Mouse (Mus musculus) embryonic stem cell, embryonic (primary cell): ENCODE results near the gene Irf1.

Experiments
- CTCF ChIA-PET, 4 experiments: fragments of 300-600 bp in 2 of 4; fragments of 350-600 bp in 2 of 4; sonication (Branson Sonifier 250); formaldehyde crosslinking; loops; one replicate each; lab custom pipeline; 2022; ENCODE audit warnings: inconsistent platforms in 2 of 4; lab: Charles Lee
- POLR2A ChIA-PET, 4 experiments: fragments of 300-600 bp in 2 of 4; fragments of 350-600 bp in 2 of 4; sonication (Branson Sonifier 250); formaldehyde crosslinking; loops; one replicate each; lab custom pipeline; 2022; ENCODE audit warnings: antibody characterized with exemption in 4 of 4, inconsistent platforms in 1 of 4; lab: Charles Lee

Gene Irf1

GRCm38 (mm10) chr11:53803494-53803893, 33.7 kb downstream of the Irf1 start:
- ChIA-PET CTCF (interaction anchor here in 2 of 4 experiments (0.9 to 1.1 kb wide), 2 partner anchors 66 to 68 kb away, joined by 3 to 4 read pairs; no protein-coding TSS in a partner anchor), POLR2A (interaction anchor here in 3 of 4 experiments (0.5 to 5.2 kb wide), 27 partner anchors 8 to 373 kb away, joined by 3 to 44 read pairs (median 5); partner anchors contain the start of genes Irf1 (in 3 of the 3) and Uqcrq (in 1 of the 3))

- ChIA-PET CTCF (interaction anchor here in 3 of 4 experiments (0.5 to 1.1 kb wide), 3 partner anchors 8 to 69 kb away, joined by 3 to 4 read pairs (median 4); no protein-coding TSS in a partner anchor), POLR2A (interaction anchor here (0.9 to 5.2 kb wide), 23 partner anchors 8 to 48 kb away, joined by 3 to 44 read pairs (median 7); partner anchors contain the start of gene Irf1 (in 2 of the 4))
These were observed 34.9 kb downstream of the Irf1 start for GRCm38 (mm10) chr11:53804569-53805344.

- CTCF ChIA-PET = no interaction called here
- POLR2A ChIA-PET = interaction anchor here in 2 of 4 experiments (1.1 to 5.2 kb wide), 2 partner anchors 21 to 43 kb away, joined by 5 to 44 read pairs; no protein-coding TSS in a partner anchor
These were observed 36.0 kb downstream of the Irf1 start for GRCm38 (mm10) chr11:53805786-53806185.

- CTCF ChIA-PET = no interaction called here
- POLR2A ChIA-PET = interaction anchor here in 1 of 4 experiments (0.8 to 1.9 kb wide), 4 partner anchors 9 to 29 kb away, joined by 3 to 5 read pairs (median 4); no protein-coding TSS in a partner anchor
These were observed 39.5 kb downstream of the Irf1 start for GRCm38 (mm10) chr11:53809354-53809753.

- CTCF ChIA-PET = no interaction called here
- POLR2A ChIA-PET = interaction anchor here in 2 of 4 experiments (0.5 to 2.3 kb wide), 9 partner anchors 9 to 367 kb away, joined by 3 to 8 read pairs (median 4); partner anchors contain the start of gene Irf1 (in 1 of the 2)
These were observed 40.3 kb downstream of the Irf1 start for GRCm38 (mm10) chr11:53810156-53810555.

- CTCF ChIA-PET = interaction anchor here in 2 of 4 experiments (0.5 to 1.2 kb wide), 3 partner anchors 9 to 588 kb away, joined by 3 read pairs; no protein-coding TSS in a partner anchor
- POLR2A ChIA-PET = interaction anchor here in 2 of 4 experiments (0.9 to 2.3 kb wide), 6 partner anchors 11 to 67 kb away, joined by 3 to 8 read pairs (median 3); partner anchors contain the start of gene Irf1 (in 1 of the 2)
These were observed 40.9 kb downstream of the Irf1 start for GRCm38 (mm10) chr11:53810749-53811148.

GRCm38 (mm10) chr11:53811312-53811711, 41.5 kb downstream of the Irf1 start:
- POLR2A ChIA-PET = interaction anchor here in 2 of 4 experiments (0.6 to 2.3 kb wide), 6 partner anchors 10 to 67 kb away, joined by 3 to 8 read pairs (median 3); partner anchors contain the start of gene Irf1 (in 1 of the 2)
- CTCF ChIA-PET = interaction anchor here in 2 of 4 experiments (0.5 to 1.2 kb wide), 3 partner anchors 9 to 588 kb away, joined by 3 read pairs; no protein-coding TSS in a partner anchor

GRCm38 (mm10) chr11:53813001-53813868, 43.4 kb downstream of the Irf1 start:
- ChIA-PET POLR2A (interaction anchor here in 1 of 4 experiments (0.6 to 1.5 kb wide), 2 partner anchors 10 to 21 kb away, joined by 3 to 9 read pairs; no protein-coding TSS in a partner anchor), CTCF (interaction anchor here in 2 of 4 experiments (0.6 to 0.7 kb wide), 2 partner anchors 51 to 521 kb away, joined by 3 to 4 read pairs; no protein-coding TSS in a partner anchor)

GRCm38 (mm10) chr11:53814810-53815209, 45.0 kb downstream of the Irf1 start:
- ChIA-PET CTCF (no interaction called here), POLR2A (no interaction called here)

- CTCF ChIA-PET = interaction anchor here in 1 of 4 experiments (0.7 to 1.2 kb wide), 2 partner anchors 80 to 351 kb away, joined by 3 to 4 read pairs; no protein-coding TSS in a partner anchor
These were observed 47.1 kb downstream of the Irf1 start for GRCm38 (mm10) chr11:53816841-53817375.

GRCm38 (mm10) chr11:53818794-53819193, 49.0 kb downstream of the Irf1 start:
- ChIA-PET POLR2A (interaction anchor here in 2 of 4 experiments (0.6 to 2.4 kb wide), 5 partner anchors 10 to 50 kb away, joined by 3 to 6 read pairs (median 4); no protein-coding TSS in a partner anchor), CTCF (interaction anchor here in 3 of 4 experiments (0.6 to 1.2 kb wide), 3 partner anchors 81 to 1267 kb away, joined by 3 to 10 read pairs (median 7); no protein-coding TSS in a partner anchor)

More at GRCm38 (mm10) chr11:53816841-53817375, 47.1 kb downstream of the Irf1 start:
- POLR2A ChIA-PET = interaction anchor here in 1 of 4 experiments (0.7 to 2.0 kb wide), 4 partner anchors 14 to 110 kb away, joined by 3 to 5 read pairs (median 4); partner anchors contain the start of gene Rad50

- ChIA-PET CTCF (interaction anchor here (0.6 to 1.2 kb wide), 5 partner anchors 8 to 1267 kb away, joined by 3 to 10 read pairs (median 4); no protein-coding TSS in a partner anchor), POLR2A (interaction anchor here in 2 of 4 experiments (0.6 to 2.4 kb wide), 6 partner anchors 10 to 64 kb away, joined by 3 to 6 read pairs (median 4); no protein-coding TSS in a partner anchor)
These were observed 49.7 kb downstream of the Irf1 start for GRCm38 (mm10) chr11:53819511-53819910.

GRCm38 (mm10) chr11:53820516-53821170, 50.8 kb downstream of the Irf1 start:
- CTCF ChIA-PET = interaction anchor here in 3 of 4 experiments (0.6 to 1.2 kb wide), 4 partner anchors 10 to 669 kb away, joined by 3 to 5 read pairs (median 4); no protein-coding TSS in a partner anchor
- POLR2A ChIA-PET = interaction anchor here in 2 of 4 experiments (0.6 to 2.4 kb wide), 5 partner anchors 18 to 66 kb away, joined by 3 to 6 read pairs (median 3); no protein-coding TSS in a partner anchor

GRCm38 (mm10) chr11:53821230-53821944, 51.6 kb downstream of the Irf1 start:
- POLR2A ChIA-PET = interaction anchor here in 2 of 4 experiments (0.8 to 2.4 kb wide), 5 partner anchors 10 to 63 kb away, joined by 3 to 5 read pairs (median 3); no protein-coding TSS in a partner anchor
- CTCF ChIA-PET = interaction anchor here in 3 of 4 experiments (0.6 to 1.2 kb wide), 5 partner anchors 21 to 1555 kb away, joined by 3 to 11 read pairs (median 4); partner anchors contain the start of gene Slc22a5 (in 1 of the 3)

GRCm38 (mm10) chr11:53821945-53822338, 52.1 kb downstream of the Irf1 start:
- CTCF ChIA-PET = interaction anchor here in 2 of 4 experiments (0.6 to 0.7 kb wide), 3 partner anchors 21 to 1556 kb away, joined by 3 to 11 read pairs (median 4); partner anchors contain the start of gene Slc22a5 (in 1 of the 2)
- POLR2A ChIA-PET = interaction anchor here in 2 of 4 experiments (0.8 to 1.1 kb wide), 4 partner anchors 11 to 63 kb away, joined by 3 to 4 read pairs (median 3); no protein-coding TSS in a partner anchor
